Mouse (Mus musculus) thymus, adult 18-20 months (tissue): ENCODE measurements at regions not wholly inside any gene's neighbourhood (a gene's known extent, or its start where the extent isn't known, plus 50 kb on each side); places are given as distances from the start of the nearest gene placed in this dataset.

Experiments used
- DNase-seq, 2 experiments: peaks; one replicate each; pipeline ENCODE4 v3.0.0; 2022; ENCODE audit warnings: mixed read lengths in 2 of 2

DNA sequence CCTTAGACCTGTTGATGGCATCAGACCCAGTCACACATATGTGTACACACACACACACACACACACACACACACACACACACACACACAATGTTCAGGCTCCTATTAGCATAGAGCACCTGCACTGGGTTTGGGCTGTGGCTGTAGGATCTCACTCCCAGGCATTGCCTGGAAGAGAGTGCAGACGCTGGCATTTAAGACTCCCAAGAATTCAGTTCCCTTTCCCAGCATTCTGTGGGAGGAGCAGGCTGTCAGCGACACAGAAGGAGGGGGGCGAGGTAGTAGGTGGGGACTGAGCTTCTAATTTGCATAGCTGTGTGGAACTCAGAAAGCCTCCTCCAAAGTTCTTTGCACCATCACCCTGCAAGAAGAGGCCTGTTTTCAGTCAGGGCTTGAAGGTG lies 374.2 kb upstream of the Fam49b start:
- no peak for DNase-seq

DNA sequence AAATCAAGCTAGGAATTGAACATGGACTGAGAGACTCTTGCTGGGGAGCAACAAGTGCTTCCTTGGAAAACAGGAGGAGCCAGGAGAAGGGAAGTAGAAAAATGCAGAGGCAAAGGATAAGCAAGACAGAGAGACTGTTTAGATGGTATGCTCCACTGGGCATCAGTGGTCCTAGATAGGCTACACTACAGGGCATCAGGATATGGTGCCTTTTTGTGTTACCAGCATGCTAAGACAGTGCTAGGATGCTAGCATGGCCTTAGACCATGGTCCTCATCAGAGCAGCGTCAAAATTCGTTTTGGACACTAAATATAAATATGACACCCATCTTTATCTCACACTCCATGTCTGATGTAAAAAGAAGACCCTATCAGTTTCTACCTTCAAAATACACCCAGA lies 374.6 kb upstream of the Fam49b start:
- no peak for DNase-seq

DNA sequence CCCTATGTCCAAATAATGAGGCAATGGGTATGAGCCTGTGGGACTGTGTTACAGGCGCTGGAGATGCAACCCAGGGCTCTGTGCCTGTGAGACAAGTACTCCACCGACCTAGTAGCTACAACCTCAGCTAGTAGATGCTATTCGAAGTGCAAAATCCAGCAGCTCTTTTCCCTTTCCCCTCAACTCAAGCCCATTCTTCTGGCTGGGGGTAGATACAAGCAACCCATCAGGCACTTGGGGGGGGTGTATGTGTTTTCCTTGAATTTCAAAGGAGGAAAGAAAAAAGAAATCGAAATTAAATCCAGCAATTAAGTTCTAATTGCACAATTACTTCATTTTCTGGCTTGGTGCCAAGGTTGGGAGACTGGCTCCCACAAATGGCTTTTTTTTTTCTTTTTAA lies 372.4 kb upstream of the Gm21798 start:
- no peak for DNase-seq

DNA sequence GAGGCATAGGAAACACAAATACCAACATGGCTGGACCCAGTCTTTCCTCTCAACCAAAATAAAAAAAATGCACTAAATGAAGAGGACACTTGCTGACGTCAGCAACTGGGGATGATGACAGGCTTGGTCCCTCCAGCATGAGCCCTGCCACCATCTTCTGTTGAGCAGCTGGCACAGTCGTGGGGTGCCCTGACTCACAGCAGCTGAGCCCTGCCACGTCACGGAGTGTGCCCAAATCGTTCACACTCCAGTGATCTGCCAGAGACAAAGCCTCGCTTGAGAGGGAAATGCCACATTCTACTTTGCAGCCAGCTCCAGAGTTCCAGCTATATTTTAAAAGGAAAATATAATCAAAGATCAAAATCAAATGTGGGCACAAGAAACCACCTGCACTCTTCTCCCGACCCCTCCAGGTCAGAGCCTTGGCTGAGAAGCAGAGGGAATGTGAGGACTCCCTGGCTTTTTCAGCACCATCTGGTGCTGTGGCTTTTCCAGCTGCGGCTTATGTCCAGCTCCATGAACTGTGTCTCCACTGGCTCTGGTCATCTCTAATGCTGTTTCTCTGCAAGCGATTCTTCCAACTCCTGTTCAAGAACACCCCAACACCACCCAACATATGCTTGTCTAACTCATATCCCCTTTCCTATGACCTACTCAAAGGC lies 371.0 kb upstream of the Gm21798 start:
- DNase-seq = no peak

DNA sequence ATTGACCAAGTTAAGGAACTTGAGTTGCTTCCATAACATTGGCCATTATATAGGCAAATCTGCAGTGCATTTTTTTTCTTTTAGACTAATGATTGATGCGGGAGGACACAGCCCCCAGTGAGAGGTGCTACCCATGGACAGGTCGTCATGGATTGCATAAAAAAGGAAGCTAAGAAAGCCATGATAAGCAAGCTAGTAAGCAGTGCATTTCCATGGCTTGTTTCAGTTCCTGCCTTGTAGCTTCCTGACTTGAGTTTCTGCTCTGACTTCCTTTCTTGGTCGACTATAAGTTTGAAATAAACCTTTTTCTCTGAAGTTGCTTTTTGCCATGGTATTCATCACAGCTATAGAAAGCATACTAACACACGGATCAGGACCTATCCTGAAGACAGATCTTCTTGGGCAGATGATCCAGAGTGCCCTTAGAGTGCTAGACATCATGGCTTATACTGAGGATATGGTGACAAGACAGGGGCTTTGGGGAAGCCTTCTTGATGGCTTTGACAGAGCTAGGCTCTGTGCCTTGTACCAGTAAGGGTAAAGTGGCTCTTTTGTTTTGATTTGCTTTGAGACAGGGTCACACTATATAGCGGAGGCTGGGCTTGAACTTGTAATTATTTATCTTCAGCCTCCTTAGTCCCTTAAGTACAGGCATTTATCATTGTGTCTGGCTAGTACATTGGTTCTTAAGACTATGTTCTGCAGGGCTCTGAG lies 370.1 kb upstream of the Gm21798 start:
- DNase-seq = no peak

DNA sequence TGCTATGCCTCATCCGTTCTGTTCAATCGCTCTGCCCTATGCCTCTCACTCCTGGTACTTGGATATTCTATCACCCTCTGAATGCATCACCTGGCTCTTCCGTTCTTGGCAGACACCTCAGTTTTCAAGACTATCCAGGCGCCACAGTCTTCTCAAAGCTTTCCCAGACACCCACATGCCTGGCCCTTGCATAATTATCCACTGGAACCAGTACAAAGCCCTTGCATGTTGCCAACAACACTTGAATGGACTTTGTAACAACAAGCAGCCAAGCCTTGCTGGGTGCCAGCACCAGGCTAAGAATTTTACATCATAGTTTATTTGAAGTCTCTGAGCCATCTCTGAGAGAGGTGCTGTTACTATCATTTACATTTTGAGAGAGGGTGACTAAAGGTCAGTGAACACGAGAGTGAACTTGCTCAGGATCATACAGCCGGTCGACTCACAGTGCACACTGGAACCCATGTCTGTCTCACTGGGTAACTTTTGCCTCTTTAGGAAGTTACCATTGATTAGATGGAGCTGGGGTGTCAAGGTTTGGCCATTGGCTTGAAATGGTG lies 368.8 kb upstream of the Gm21798 start:
- DNase-seq = no peak

DNA sequence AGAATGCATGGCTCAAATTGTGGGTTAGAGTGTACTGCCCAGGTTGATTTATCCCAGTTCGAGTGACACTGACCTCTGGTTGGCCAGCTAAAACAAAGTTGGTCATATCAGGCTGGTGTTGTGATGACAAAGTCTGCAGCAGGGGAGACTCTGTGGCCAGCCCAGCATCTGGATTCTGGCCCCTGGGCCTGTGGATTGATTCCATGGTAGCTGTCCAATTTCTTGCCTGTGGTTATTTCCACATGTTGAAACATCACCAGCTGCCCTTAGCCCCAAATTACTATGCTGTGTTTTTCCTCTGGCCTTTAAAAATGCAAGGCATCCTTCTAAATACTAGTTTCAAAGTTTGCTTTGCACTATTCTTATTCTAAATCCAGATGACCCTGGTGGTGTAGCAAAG lies 346.8 kb upstream of the Gm21798 start:
- DNase-seq = no peak

DNA sequence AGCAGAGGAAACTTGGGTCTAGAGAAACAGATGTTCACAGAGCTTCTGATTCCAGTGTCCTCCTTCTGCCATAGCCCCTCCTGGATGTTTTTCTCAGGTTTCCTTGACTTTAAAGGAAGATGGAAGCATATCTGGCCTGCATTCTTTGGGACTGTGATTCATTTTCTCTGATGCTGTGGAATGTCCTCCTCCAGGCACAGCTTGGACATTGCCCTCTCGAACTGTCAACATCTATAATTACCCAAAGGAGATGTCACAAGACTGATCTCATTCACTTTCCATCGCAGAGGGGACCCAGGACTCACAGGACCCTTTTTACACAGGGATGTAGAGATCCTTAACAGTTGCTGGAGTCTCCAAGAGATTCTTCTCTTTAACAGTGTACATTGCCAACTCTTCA lies 345.9 kb upstream of the Gm21798 start:
- DNase-seq = no peak

DNA sequence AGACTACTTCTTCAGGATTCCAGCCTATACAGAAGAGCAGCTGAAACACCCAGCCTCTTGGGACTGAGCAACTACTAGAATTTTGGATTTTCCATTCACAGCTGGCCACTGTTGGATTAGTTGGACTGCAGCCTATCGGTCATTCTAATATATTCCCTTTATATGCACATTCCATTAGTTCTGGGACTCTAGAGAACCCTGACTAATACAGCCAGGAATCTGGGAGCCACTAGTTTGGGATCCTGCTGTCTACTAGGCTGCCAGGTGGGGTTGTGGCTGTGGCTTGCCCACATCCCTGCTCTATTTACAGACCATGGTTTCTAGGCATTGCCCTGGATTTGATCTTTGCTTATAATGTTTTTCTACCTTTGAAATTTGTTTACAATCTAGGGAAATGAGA lies 343.3 kb upstream of the Gm21798 start:
- no peak for DNase-seq

DNA sequence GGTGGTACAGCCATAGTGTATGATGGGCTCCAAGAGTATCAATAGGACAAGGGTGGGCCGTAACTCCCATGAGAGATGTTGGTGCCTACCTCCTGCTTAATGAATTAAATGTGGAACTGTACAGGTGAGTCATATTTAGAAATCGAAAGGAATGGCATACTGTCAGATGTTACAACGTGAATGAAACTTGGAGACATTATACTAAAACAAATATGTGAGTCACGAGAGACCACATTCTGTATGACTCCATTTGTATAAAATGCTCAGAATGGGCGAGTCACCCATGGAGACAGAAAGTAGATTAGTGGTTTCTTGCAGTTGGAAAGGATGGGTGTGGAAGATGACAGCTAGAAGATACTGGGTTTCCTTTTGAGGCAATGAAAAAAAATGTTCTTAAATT lies 340.4 kb upstream of the Gm21798 start:
- DNase-seq = no peak

DNA sequence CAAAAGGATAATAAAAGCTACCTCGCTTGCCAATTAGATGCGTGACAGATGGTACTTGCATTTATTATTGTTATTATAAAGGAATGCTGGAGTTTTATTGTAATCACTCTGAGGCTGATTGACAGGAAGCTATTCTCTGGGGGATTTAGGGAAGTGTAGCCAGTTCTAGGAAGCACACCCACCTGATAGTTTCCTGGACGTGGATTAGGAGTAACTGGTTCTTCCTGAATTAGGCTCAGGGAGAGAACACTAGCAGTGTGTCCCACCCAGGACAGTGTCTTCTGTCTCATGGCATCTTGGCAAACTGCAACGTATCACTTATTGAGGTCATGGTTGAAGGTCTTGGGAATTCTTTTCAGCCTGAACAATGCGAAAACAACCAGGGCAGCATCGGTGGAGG lies 336.9 kb upstream of the Gm21798 start:
- DNase-seq = no peak

DNA sequence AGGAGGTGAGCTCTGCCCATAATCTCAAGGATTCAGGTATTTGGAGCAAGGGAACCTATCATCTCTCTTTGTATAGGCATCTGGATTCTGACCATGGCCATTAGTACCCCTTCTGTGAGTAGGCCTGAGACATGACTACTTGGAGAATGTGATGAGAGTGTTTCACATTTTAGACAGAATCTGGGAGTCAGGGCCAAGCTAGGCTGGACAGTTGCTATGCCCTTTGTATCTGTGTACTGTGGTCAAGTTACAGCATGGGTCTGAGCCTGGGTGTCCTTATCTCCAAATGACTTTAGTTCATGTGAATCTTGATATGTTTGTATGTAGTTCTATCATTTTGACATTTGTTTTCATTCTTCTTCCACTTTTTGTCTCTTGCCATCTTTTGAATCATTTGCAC lies 336.3 kb upstream of the Gm21798 start:
- no peak for DNase-seq

DNA sequence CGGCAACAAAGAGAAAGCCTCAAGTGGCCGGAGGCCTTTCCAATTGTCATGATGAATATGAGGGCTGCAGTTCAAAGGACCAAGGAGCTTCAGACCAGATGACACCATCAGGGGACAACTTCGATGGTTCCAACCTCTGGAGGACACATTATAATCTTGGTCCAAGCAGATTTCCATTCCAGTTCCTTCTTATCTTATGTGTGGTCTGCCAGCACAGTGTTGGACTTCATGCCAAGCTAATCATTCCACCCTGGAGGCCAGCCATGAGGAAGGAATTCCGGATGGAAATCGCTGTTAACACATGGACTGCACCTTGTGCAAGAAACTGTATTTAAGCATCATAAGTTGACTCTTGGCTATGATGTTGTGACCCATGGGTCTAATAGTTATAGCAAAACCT lies 334.5 kb upstream of the Gm21798 start:
- no peak for DNase-seq

DNA sequence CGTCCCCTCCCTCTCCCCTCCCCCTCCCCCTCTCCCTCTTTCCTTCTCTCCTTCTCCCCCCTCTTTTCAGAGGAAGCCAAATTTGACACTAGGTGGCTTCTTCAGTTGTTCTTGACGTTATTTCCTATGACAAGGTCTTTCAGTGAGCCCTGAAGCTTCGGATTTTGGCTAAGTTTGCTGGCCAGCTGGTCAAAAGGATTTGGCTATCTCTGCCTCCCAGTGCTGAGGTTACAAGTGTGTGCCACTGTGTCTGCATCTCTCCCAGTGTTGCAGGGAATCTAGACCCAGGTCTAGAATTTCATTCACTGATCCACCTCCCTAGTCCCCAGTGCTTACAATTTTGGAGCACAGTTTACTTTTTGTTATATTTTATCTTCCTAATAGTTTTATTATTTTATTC lies 329.7 kb upstream of the Gm21798 start:
- DNase-seq = no peak

DNA sequence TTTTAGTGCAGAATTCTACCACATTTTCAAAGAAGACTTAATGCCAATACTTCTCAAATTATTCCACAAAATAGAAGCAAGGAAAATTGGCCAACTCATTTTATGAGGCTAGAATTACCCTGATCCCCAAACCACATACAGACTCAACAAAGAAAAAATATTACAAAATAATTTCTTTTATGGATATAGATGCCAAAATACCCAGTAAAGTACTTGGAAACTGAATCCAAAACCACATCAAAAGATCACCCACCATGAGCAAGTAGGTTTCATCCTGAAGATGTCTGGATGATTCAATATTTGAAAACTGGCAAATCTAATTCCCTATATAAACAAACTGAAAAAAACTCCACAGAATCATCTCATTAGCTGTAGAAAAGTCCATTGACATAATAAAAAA lies 316.7 kb upstream of the Gm21798 start:
- DNase-seq = no peak

DNA sequence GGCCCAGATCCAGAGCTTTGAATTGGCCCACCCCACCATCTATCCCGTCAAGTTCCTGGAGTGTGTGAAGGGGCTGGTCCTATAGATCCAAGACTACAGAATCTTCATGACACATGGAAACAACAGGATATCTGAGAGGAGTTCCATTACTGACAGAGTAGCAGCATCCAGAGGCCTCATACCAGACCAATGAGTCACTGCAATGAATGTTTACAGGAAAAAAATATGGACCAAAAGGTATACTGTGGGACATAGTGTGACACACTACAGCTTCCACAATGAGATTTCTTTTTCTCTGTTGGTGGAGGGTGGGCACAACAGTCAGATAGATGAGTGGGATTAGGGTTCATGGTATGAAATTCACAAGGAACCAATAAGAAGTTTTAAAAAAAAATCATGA lies 316.0 kb upstream of the Gm21798 start:
- DNase-seq = no peak

DNA sequence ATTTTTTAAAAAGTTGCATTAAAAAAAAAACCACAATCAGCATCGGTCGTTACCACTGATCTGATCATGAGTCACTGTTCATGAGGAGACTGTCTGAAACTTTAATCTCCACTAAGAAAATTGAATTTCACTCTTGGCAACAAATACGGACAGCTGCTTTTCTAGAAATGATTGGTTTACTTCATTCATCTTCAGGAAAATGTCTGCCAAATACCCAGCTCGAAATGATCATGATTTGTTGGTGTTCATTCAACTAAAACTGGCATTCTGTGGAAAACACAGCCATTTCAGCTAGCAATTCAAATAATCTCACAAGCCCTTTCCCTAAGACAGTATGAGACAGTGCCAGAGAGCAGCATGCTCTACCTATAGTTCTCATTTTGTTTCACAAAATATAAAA lies 312.7 kb upstream of the Gm21798 start:
- DNase-seq = no peak

DNA sequence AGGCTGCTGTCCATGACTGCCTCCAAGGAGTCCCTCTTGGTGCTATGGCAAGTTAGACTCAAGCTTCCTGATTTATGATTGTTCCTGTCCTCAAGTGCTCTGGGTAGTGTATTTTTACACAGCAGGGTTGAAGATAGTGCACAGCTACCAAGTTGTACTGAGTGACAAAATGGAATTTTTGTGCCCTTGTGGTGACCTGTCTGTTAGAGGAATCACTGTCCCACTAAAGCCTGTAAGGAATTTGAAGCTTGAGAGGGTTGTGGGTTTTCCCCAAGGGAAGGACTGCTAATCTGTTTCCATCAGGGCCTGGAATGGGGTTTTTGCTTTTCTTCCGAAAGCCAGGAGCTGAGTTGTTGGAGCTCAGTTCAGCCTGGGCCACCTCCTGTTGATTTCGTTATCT lies 306.8 kb upstream of the Gm21798 start:
- DNase-seq = no peak

DNA sequence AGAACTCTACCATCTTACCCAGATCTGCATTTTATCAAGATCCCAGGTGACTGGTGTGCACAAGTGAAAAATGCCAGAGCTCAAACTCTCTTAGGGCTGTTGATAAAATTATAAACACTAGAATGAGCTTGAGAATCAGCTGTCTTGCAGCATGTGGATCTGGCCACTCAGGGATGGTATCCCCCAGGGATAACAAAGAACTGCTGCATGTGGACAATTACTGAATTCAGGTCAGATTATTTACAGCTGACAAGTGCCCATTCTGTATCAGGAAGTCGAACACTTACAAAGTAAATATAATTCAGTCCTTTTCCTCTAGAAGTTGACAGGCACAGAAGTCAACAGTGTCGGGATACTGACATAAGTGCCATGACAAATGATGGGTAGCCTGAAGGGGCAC lies 306.3 kb upstream of the Gm21798 start:
- DNase-seq = no peak

DNA sequence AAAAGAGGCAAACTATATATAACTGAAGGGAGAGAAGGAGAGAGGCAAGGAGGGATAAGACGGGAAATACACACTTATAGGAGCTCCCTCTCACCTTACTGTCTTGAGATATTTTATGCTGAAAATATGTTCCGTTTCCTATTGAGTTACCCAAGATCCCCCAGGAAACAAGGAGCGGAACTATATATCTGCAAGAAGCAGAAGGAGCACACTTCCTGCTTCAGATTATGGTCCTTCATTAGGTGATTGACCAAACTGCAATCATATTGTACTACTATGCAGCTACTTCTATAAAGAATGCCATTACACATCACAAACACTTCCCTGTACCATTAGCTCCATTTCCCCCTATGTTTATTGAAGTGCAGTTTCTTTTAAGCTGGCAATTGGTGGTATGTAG lies 304.9 kb upstream of the Gm21798 start:
- no peak for DNase-seq

DNA sequence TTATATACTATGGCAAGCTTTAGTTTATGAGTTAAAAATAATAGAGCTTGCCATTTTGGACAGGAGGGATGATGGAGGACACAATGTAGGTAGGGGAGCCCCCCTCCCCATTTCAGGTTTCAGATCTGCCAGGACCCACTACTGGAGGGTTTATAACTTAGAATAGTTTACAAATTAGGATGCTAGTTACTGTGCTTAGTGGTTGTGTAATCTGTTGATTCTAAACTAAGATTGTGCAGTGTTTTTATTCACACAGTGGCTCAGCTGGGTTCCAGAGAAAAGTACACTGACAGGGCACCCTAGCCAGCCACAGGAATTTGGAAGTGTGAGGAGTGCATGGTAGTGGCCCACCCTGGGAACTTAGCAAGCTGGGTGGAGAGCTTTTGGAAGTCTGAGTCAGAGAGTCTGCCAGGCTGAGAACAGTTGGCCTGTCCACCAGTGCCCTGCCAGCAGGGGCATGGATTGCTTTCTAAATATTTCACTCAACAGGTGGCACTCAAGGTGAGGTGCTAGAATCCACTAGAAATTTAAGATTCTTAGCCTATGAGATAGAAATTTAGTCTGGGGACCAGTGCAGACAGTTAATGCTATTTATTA lies 303.9 kb upstream of the Gm21798 start:
- no peak for DNase-seq

DNA sequence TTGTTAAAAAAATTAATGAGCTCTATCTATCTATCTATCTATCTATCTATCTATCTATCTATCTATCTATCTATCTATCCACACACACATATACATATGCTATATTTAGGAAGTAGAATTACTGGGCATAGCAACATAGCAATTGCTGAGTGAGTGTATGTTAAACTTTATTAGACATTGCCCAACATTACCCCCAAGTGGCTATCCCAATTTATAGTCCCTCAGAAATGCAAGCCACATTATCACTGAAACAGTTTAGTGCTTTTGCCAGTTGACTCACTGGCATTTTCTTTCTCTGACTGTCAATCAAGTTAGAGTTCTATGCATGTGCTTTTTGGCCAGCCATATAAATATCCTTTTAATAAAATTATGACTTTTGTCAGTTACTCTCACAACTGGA lies 302.3 kb upstream of the Gm21798 start:
- no peak for DNase-seq

DNA sequence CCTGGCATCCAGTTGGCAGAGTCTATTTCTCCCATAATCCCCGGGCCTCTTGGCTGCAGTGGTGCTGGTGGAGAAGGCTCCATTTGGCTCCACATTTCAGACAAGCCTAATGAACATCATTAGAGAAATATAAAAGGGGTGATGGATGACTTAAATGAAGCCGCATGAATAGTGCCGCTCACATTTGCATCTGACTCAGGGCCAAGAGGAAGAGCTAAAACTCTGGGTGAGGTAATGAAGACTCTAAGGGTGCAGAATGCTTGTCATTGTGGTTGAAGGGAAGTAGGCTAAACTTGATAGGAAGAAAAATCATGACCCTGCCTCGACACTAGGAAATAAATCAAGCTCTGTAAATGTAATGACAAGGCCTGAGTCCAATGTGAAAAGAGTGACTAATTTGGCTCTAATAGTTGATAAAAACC lies 298.3 kb upstream of the Gm21798 start:
- no peak for DNase-seq

DNA sequence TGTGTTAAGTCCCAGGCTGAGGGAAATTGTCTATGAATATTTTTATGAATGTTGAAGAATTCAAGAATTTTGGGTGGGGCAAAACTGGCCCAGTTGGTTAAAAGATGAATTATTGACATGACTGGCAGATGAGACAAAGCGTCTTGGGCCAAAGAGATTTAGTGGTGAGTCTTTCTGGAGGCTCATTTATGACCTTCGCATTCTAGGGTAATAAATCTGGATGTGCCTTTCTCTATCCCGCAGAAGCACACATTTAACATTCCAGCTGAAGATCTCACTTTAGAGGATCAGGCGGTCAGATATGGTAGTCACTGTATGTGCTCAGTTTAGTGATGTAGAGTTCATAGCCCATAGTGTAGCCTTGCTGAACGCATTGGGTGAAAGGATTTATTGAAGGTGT lies 296.9 kb upstream of the Gm21798 start:
- no peak for DNase-seq
